Mouse (Mus musculus): ENCODE data around the gene Nxnl2. TPM values are rescaled to one million over a fixed set of nuclear protein-coding genes. Genes with fewer than 3 reads are reported as not detected.

Nxnl2 gene
- total RNA-seq (2021): under 1 TPM; 0.64 to 0.84 TPM

DNA sequence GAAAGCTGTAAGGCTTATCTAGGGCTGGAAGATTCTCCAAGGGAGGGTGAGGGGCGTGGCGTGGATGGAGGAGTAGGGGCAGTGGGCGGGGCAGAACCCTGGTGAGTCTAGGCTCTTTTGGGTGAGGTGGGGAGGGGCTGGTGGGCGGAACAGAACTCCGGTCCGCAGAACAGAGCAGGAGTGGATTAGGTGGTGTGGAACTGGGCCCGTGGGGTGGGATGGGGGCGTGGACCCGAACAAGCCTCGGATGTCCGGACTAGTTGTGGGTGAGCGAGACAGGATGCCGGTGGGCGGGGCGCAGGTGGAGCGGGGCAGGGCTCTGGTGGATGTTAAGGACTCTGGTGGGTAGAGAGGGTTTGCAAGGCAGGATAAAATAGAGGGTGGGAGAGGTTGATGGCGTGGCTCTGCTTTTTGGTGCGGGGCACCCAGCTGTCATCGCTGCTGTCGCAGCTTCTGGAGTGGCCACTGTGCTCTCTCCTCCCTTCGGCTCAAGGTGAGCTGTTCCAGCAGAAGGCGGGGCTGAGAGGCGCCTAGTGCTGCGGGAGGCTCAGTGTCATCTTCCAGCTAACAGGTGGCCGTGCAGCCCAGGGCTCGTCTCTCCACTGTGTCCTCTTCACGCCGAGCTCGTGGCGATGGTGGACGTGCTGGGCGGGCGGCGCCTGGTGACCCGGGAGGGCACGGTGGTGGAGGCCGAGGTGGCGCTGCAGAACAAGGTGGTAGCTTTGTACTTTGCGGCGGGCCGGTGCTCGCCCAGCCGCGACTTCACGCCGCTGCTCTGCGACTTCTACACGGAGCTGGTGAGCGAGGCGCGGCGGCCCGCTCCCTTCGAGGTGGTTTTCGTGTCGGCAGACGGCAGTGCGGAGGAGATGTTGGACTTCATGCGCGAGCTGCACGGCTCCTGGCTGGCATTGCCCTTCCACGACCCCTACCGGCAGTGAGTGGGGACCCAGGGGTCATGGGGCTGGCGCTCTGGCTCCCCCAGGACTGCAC lies at the start of gene Nxnl2:
Gene Nxnl2, plus strand, starts transcription at position 332 of the 990 bp plus-strand sequence.
- peak; percentile 49 for DNase-seq
- intact Hi-C loops (cut with DNase I): loop anchor here (2.0 to 5.0 kb wide), 4 partner anchors 68 to 222 kb away; no protein-coding TSS in a partner anchor

DNA sequence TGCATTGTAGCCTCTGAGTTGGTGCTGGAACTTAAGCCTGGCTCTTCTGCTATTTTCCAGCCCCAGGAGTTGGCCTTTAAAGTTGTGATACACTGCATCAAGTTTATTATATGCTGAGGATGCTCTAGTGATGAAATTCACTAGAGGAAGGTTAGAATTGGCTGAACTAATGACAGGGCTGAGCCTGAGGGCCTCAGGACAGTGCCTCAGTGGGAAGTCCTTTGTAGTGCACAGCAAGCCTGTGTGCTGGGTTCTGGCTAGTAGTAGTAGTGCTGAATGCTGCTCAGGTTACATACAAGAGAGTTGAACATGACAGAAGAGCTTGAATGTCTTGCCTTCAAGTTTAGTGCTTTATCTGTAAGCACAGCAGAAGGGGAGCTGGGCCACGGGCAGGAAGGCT lies 48.9 kb upstream of the Nxnl2 start:
- intact Hi-C loops (cut with DNase I): no loop called here
- DNase-seq: no peak

DNA sequence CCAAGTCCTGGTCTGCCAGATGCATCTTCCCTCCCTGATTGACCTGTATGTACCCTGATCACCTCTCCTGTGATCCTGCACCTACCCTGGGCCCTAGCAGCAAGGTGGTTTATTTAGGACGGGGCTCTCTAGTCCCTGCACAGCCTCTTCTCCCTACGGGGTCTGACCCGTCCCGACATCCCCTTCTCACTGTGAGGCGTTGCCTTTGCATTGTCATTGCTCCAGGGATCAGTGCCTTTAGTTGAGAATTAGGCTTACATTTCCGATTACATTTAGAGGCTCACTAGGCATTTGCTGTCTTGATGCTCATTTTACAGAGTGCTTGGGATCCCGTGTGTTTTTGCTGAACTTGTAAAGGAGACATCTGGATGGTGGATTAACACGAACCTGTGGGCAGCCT lies 48.1 kb upstream of the Nxnl2 start:
- intact Hi-C loops (cut with DNase I): no loop called here
- no peak for DNase-seq

DNA sequence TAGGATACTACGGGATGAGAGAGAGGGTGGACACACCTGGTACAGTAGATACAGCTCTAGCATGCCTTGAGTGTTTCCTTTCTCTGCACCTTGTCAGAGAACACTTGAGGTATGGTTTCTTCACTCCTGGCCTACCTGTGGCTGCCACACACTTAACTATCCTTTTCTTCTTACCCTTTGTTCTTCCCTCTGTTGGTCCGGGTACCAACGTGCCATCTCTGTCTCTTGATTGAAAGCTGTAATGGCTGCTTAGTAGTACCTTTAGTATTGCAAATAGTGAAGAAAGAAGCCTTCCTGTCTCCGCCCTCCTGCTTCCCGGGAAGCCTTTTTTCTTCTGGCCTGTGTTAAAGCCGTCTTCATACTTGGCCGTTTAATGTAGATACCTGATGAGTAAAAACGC lies 45.5 kb upstream of the Nxnl2 start:
- intact Hi-C loops (cut with DNase I): no loop called here
- DNase-seq: no peak

DNA sequence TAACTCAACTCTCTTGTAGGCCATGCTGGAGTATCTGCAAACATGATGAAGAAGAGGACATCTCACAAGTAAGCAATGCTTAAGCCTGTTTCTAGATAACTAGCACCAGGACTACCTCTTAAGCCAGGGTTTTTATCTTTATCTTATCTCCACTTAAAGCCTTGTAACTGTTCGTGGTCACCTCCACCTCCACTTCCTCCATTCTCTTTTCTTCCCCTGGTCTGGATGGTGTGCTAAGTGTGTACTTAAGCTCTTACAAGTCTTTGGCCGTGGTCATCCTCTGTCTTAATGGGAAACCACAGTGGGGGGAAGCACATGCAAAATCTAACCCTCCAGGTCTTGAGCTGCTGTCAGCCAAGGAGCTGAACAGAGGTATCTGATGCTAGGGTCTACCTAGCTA lies 42.9 kb upstream of the Nxnl2 start:
- no peak for DNase-seq
- intact Hi-C loops (cut with DNase I): no loop called here

DNA sequence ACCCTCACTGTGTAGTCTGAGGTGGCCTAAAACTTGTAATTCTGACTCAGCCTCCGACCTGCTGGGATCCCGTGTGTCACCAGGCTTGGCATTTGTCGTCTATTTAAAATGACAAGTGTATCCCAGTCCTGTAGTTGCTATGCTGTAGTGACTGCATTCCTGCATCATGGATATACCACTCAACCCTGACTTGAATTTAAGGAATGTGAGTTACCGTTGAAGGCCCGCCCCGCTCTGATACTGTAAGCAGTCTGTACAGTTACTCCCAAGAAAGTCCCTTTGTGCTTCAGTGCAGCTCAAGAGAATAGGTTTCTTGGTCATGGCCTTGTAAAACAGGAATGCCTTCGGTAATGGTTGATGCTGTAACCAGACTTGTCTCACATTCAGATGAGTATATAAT lies 42.4 kb upstream of the Nxnl2 start:
- intact Hi-C loops (cut with DNase I): no loop called here
- DNase-seq: no peak

DNA sequence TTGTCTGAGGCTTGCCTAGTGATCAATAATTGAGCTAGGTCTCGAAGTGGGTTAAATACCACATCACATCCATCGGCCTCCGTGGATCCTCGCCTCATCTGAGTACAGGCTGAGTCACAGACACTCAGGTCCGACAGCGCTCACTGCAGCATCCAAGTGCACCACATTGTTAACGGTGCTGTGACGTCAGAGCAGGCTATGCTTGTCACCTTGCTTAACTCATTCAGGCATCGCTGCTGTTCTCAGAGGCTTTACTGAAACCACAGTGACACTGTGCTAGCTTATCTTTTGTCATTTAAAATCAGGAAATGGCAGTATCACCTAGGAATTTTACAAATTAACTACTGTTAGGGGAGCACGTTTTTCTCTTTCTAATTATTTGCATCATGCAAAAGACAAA lies 39.6 kb upstream of the Nxnl2 start:
- intact Hi-C loops (cut with DNase I): no loop called here
- no peak for DNase-seq

DNA sequence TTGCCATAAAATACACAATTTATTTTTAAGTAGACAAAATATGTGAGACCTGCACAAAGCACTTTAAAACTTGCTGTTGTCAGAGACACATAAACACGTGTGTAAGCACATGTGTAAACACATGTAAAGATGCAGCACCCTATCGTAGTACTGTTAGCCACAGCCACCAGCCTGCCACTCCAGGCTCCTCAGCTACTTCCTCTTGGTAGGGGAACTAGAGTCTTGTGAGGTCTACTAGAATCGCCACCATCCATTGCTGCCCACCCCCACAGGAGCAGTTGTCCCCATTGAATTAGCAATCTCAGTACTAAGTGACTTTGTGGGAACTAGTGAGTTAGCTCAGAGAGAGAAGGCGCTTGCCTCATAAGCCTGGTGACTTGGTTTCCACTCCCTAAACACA lies 34.5 kb upstream of the Nxnl2 start:
- intact Hi-C loops (cut with DNase I): no loop called here
- DNase-seq: no peak

DNA sequence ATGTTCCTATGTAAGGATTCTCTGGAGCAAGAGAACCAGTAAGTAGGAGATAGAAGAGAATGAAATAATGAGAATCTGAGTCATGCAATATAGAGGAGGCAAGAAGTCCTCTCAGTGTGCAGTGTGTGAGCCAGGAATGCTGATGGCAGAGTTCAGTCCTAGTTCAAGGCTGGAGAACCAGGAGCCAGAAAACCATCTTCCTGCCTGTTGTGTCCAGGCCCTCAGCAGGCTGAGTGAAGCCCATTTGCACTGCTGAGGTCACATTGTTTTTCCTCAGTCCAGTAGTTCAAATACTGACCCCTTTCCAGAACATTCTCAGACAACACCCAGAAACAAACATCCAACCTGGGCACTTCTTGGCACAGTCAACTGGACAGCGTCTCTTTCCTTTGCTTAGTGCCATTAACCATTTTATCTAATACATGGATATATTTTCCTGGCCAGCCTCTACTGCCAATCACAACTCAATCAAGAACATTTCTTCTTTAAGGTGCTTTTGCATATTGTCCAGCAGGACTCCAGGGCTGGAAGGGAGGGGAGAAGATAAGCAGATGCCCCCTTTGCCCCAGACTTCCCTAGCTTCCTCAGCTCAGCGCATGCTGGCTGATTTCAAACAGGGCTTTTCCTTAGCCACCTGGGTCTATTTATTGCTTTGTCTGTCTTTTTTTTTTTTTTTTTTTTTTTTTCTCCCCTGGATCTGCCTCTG lies 33.7 kb upstream of the Nxnl2 start:
- intact Hi-C loops (cut with DNase I): no loop called here
- DNase-seq: no peak

DNA sequence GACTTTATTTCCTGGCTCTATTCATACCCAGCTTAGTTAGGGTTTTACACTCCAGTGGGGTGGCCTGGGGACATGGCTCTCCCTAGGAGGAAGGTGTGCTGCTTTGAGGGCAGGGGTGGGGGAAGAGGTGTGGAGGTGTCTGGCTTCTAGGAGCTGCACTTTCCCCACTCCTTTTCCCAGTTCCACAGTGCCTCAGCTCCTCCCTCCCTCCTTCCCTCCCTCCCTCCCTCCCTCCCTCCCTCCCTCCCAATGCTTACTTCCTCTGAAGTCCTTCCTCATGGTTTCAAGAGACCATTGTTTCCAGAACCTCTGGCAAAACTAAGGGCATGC lies 33.2 kb upstream of the Nxnl2 start:
- intact Hi-C loops (cut with DNase I): no loop called here
- DNase-seq: no peak

DNA sequence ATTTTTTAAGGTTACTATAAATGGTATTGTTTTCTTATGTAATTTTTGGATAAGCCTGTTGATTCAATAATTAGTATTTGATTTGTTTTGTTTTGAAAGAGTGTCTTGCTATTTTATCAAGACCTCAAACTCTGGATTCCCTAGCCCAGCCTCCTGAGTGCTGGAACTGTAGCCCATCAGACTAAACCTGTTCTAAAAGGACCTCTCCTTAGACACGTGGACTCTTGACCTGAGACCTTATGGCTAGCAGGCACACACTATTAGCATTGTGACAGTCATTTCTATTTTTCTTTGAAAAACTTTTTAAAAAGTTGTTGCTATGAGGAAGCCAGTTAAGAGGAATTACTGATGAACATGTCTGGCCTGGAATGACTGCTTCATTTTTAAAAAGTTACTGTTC lies 23.7 kb upstream of the Nxnl2 start:
- no peak for DNase-seq
- intact Hi-C loops (cut with DNase I): no loop called here

DNA sequence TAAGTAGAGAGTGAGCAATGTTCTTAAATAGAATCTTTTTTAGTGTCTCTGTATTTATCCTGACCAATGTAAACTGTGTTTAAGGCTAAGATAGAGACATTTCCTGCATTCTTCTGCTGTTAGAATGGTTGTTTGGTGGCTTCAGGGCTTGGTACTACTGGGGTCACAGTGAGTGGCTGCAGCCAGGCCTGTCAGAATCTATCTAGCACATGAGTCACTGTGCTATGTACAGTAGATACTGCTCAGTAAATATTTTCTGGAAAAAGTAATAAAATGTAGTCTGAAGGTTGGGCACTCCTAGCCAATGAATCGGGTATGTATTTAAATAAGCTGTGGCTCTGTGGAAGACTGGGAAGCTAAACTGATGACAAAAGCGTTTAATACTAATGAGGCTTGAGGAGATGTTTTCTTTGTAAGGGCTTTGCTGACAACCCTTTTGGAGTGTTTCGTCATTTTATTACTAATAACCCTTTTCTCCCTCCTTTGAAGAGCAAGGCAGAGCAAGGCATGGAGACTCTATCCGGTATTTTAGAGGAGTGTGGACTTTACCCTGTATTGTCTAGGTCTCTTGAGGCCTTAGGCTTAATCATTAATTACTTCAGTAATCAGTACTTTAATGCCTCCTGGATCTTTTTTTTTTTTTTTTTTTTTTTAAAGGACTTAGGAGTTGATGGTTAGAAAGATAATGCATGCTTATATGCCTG lies 17.7 kb upstream of the Nxnl2 start:
- intact Hi-C loops (cut with DNase I): no loop called here
- no peak for DNase-seq

DNA sequence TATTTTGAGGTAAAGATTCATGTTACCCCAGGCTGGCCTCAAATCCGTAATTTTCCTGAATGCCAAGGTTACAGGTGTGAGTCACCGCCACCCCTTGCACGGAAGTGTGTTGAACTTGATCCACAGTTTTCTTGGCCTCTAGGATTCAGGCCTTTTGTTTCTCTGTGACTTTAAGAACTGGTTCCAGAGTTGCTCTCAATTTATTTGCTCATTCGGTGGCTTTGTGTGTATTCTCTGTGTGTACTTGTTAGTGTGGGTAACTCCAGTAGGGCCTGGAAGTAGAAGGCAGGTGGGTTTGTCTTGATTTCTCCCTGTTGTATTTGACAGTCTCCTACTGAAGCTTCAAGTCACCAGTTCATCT lies 17.2 kb upstream of the Nxnl2 start:
- intact Hi-C loops (cut with DNase I): no loop called here

DNA sequence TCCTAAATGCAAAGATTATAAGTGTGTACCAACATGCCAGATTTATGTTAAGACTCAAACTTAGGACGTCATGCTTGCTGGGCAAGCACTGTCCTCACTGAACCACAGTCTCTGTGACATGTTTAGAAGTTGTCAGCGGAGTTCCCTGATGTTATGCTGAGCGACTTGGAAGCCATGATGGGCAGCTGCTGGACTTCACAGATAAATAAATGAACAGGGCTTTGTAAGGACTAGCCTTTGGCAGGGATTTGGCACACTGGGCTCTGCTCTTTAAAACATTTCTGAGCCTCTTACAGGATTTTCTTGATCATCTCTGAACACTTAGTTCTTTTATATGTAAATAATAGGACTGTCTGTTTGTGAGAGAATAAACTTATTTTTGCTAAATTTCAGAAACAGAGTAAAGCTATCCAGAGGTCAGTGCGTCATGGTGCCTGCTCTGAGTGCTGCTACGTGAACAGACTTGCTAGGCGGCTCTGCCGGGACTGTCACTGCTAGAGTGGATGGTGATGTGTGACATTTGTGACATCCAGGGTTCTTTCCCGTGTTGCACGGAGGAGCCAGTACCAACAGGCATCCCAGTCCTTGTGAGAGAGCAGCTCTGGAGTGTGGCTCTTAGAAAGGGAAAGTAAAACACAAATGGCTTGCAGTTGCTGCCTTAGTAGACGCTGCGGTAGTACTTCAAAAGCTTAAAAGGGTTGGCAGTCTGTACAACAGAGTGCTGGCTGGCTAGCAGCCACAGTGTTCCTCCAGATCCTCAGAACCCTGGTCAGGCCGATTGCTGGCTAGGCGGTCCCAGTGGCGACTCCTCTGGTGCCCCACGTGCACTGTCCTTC lies 15.4 kb upstream of the Nxnl2 start:
- DNase-seq: no peak
- intact Hi-C loops (cut with DNase I): no loop called here

More for the DNA sequence above, 17.2 kb upstream of the Nxnl2 start:
- no peak for DNase-seq

DNA sequence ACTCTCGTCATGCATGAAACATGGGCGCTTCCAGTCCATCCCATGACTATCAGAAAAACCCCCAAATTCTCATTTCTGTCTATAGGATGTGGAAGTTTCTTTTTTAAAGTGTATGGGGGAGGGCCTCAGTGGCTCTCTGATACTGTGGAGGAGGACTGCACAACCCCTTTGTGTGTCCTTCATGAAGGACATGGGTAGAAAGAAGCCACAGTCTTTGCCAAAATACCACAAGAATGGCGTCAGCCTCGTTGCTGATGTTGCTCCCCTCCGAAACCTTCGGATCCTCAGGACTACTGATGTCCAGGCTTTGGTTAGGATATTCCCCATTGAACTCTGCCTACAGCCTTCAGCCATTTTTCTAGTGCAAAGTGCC lies 14.8 kb upstream of the Nxnl2 start:
- no peak for DNase-seq
- intact Hi-C loops (cut with DNase I): no loop called here

DNA sequence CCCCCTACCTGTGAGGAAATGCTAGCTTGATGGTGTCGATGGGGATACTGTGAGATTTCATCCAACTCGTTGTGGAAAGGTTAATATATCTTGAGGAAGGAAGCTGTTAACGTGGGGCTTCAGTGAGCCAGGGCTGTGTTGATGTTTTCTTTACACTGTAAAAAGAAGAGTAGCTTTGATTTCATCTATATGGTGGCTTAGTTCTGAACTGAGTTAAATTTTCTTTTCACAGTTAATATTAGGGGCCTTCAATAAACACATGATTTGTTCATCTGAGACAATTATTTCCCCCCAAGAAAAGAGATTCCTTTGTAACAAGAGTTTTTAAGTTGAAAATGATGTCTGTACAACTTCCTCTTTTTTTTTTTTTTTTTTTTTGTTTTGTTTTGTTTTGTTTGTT lies 13.5 kb upstream of the Nxnl2 start:
- intact Hi-C loops (cut with DNase I): no loop called here

DNA sequence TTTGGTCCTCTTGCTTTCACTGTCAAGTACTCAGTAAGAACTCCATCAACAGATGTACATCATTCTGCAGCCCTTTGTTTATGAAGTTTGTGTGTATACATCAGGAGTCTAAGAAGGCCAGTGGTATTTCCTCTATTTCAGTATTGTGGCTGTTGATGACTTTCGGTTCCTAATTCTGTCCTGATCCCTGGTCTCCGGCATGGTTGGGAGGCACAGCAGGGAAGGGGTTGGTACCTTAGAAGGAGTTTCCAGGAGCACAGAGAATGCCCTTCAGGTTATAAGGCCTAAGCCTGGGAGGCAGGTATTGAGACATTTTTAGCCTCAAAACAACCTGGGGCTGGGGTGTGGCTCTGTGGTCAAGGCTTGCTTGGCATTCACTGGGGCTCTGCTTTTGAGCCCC lies 9.2 kb upstream of the Nxnl2 start:
- no peak for DNase-seq
- intact Hi-C loops (cut with DNase I): no loop called here

More for the DNA sequence above, 13.5 kb upstream of the Nxnl2 start:
- no peak for DNase-seq

DNA sequence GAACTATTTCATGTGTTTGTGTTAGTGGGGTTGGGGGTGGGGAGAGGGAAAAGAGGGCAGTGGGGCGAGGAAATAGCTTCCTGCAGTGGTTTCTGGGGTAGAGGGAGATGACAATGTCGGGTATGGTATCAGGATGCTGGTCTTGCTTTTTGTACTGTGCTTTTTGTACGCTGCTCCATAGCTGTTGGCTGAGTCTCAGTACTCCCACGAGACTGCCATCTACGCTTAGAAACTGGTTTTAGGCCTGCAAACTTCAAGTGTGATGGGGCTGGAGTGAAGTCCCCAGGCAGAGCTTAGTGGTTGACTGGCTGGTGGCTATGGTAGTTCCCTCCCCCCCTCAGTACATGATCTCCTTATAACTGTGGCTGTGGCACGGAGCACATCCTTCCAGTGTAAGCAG lies 8.6 kb upstream of the Nxnl2 start:
- no peak for DNase-seq
- intact Hi-C loops (cut with DNase I): no loop called here

DNA sequence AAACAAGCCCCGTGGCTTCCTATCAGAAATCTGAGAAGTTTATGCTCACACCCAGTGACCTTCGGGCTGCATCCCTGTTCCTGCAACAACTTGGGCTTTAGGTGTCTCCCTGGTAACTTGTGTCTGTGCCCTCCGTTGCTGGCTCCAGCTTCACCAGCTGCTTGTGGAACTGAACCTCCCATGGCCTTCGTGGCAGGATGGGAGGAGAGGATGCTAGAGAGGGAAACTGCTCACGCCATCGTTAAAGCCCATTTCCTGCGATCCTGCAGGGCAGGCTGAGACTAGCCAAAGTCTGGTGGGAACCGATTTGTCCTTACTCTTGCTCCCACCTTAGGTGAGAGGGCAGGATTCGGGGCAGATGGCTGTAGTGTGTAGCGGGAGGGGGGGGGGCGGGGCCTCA lies 4.1 kb upstream of the Nxnl2 start:
- DNase-seq: no peak
- intact Hi-C loops (cut with DNase I): no loop called here

DNA sequence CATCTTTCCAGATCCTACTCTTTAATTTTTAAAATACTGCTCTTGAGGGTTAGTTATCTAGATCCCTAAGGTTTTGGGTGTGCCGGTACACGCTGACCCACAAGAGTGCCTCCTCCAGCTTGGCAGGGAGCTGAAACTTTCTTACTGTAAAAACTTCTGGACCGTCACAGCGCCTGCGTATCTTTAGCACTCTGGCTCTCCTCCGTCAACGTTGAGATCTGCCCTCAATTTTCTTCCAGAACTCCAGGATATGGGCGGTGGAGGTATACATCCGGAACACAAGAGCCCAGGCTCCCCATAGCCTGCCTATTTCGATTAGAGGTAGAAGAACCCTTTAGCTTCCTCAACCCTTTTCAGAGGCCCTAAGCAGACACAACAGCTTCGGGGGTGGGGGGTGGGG lies 607 bp upstream of the Nxnl2 start:
- DNase-seq: peak; percentile 18 to 27
- intact Hi-C loops (cut with DNase I): loop anchor here (2.0 to 5.0 kb wide), 4 partner anchors 67 to 221 kb away; no protein-coding TSS in a partner anchor

All from heart, postnatal 36 days (tissue).